In the genomic region with DNA sequence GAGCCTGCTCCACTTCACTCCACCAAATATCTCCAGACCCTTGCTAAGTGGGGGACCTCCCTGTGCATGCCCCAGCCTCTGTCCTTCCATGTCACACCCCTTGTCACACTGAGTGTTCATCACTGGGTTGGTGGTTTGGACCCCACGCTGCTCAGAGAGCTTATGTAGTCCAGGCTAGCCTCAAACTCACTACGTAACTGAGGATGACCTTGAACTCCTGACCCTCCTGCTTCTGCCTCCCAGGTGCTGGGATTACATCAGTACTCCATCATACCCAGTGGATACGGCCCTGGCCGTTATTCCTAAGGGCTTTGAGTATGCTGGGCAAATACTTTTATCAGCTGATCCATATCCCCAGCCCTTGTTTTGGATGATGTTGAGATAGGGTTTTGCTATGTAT, we compare ENCODE assay signal across 24 mouse cellular contexts. TPM values are rescaled to one million over a fixed set of nuclear protein-coding genes. Genes with fewer than 3 reads are reported as not detected.
DNase-seq lines count a peak whose midpoint lies in the region; ATAC-seq and TF ChIP-seq lines count a peak whose summit lies in the region.
"Had no signal": no experiment of that assay in that cellular context is flagged by ENCODE, and none has a peak within 500 bp of the region (broad histone marks: within the 10 kb centered on the region; RNA-seq: fewer than 3 reads in every experiment).

No protein-coding gene starts in this region.

- WGBS in forebrain, embryonic 10.5 days: 93% methylated on average over 4 of the region's 4 CpGs
- 95% methylated on average over 4 of the region's 4 CpGs for WGBS in forebrain, postnatal 0 days
- WGBS in heart, embryonic 16.5 days: 76% methylated on average over 4 of the region's 4 CpGs
- WGBS in limb, embryonic 15.5 days: 84% methylated on average over 4 of the region's 4 CpGs
- 96% methylated on average over 4 of the region's 4 CpGs for WGBS in hindbrain, embryonic 14.5 days

- 0 out of 2 replicates have a peak overlapping the region, but pooled peaks have one; percentile 31 for H3K27ac ChIP-seq in forebrain, embryonic 10.5 days
- H3K27ac ChIP-seq in forebrain, postnatal 0 days (ENCODE audit: low read depth, low read length): no peak overlapping the region
- H3K27ac ChIP-seq in heart, embryonic 16.5 days (ENCODE audit: low read length): peak overlapping the region; percentile 93
- peak overlapping the region; percentile 63; the same call in 1 of the 2 replicates for H3K27ac ChIP-seq in limb, embryonic 15.5 days
- H3K27ac ChIP-seq in hindbrain, embryonic 14.5 days: no peak overlapping the region
- H3K27ac ChIP-seq: hindbrain, embryonic 13.5 days had no signal

- H3K36me3 ChIP-seq in forebrain, embryonic 10.5 days (replicated peaks): no peaks in the 10 kb centered on the region
- no peaks in the 10 kb centered on the region for H3K36me3 ChIP-seq in forebrain, postnatal 0 days (ENCODE audit: insufficient read depth)
- H3K36me3 ChIP-seq in heart, embryonic 16.5 days (ENCODE audit: control insufficient read depth, insufficient read depth): no peaks in the 10 kb centered on the region
- H3K36me3 ChIP-seq in limb, embryonic 15.5 days: 0 out of 2 replicates have a peak, but pooled peaks cover 6% of the 10 kb centered on the region
- no peaks in the 10 kb centered on the region for H3K36me3 ChIP-seq in hindbrain, embryonic 14.5 days (replicated peaks; ENCODE audit: control insufficient read depth, insufficient read depth)
- H3K36me3 ChIP-seq: hindbrain, embryonic 13.5 days had no signal

- TF ChIP-seq CTCF in forebrain, postnatal 0 days (IDR thresholded peaks at IDR 0.05; ENCODE audit: low read depth): no peak

- no peaks in the 10 kb centered on the region for H3K27me3 ChIP-seq in forebrain, embryonic 10.5 days (ENCODE audit: poor library complexity, severe bottlenecking)
- H3K27me3 ChIP-seq in forebrain, postnatal 0 days (ENCODE audit: insufficient read depth, low read length): no peaks in the 10 kb centered on the region
- H3K27me3 ChIP-seq in heart, embryonic 16.5 days (ENCODE audit: control insufficient read depth, insufficient read depth, low read length): no peaks in the 10 kb centered on the region
- H3K27me3 ChIP-seq in limb, embryonic 15.5 days: no peaks in the 10 kb centered on the region
- H3K27me3 ChIP-seq in hindbrain, embryonic 14.5 days (ENCODE audit: control insufficient read depth, insufficient read depth, low read length): no peaks in the 10 kb centered on the region
- H3K27me3 ChIP-seq: CH12.LX had no signal

- no peak for DNase-seq in forebrain, embryonic 10.5 days (ENCODE audit: extremely low spot score, low spot score)
- no peak for DNase-seq in forebrain, postnatal 0 days
- DNase-seq in heart, adult 8-10 months (ENCODE audit: low spot score): no peak
- peak; percentile 42 for DNase-seq in testis, postnatal 10 days (ENCODE audit: low spot score)
- DNase-seq in testis, postnatal 14 days (ENCODE audit: low spot score): no peak
- no peak for DNase-seq in hindbrain, embryonic 14.5 days (ENCODE audit: low spot score)
- DNase-seq: cerebellum, adult 2 months; gastrocnemius, postnatal 25 days; liver; lung, postnatal 10 days; thymus, adult 2 months had no signal

- no peak for ATAC-seq in forebrain, postnatal 0 days
- ATAC-seq in heart, embryonic 16.5 days (replicated peaks; ENCODE audit: extremely low read depth, insufficient read depth, low FRiP score): no peak
- no peak for ATAC-seq in limb, embryonic 15.5 days (ENCODE audit: insufficient number of reproducible peaks, low FRiP score, low TSS enrichment, low read depth)
- no peak for ATAC-seq in hindbrain, embryonic 14.5 days (ENCODE audit: low FRiP score)
- ATAC-seq: forebrain, embryonic 16.5 days; intestine, postnatal 0 days; midbrain, embryonic 16.5 days had no signal

- no peak overlapping the region for H3K9ac ChIP-seq in forebrain, postnatal 0 days
- 0 out of 2 replicates have a peak overlapping the region, but pooled peaks have one; percentile 24 for H3K9ac ChIP-seq in heart, embryonic 16.5 days (ENCODE audit: low read length)
- no peak overlapping the region for H3K9ac ChIP-seq in limb, embryonic 15.5 days
- H3K9ac ChIP-seq in hindbrain, embryonic 14.5 days: no peak overlapping the region
- H3K9ac ChIP-seq: hindbrain, embryonic 13.5 days had no signal

- no peak overlapping the region for H3K4me3 ChIP-seq in forebrain, embryonic 10.5 days
- no peak overlapping the region for H3K4me3 ChIP-seq in forebrain, postnatal 0 days (ENCODE audit: low read depth, low read length)
- no peak overlapping the region for H3K4me3 ChIP-seq in heart, embryonic 16.5 days (ENCODE audit: low read length)
- no peak overlapping the region for H3K4me3 ChIP-seq in limb, embryonic 15.5 days
- H3K4me3 ChIP-seq in hindbrain, embryonic 14.5 days (replicated peaks; ENCODE audit: low read length): no peak overlapping the region
- H3K4me3 ChIP-seq: erythroblast, embryonic 14.5 days; hindbrain, embryonic 13.5 days; megakaryocyte, embryonic 14.5 days had no signal

- H3K9me3 ChIP-seq in forebrain, embryonic 10.5 days: no peaks in the 10 kb centered on the region
- no peaks in the 10 kb centered on the region for H3K9me3 ChIP-seq in forebrain, postnatal 0 days (ENCODE audit: low read length)
- H3K9me3 ChIP-seq in heart, embryonic 16.5 days (replicated peaks; ENCODE audit: control insufficient read depth, low read length): no peaks in the 10 kb centered on the region
- H3K9me3 ChIP-seq in limb, embryonic 15.5 days: no peaks in the 10 kb centered on the region
- H3K9me3 ChIP-seq in hindbrain, embryonic 14.5 days (ENCODE audit: control insufficient read depth, low read length): no peaks in the 10 kb centered on the region
- H3K9me3 ChIP-seq: hindbrain, embryonic 13.5 days; megakaryocyte, embryonic 14.5 days had no signal

- H3K4me2 ChIP-seq in forebrain, postnatal 0 days (ENCODE audit: low read depth): no peak overlapping the region
- no peak overlapping the region for H3K4me2 ChIP-seq in heart, embryonic 16.5 days (ENCODE audit: low read depth, low read length)
- no peak overlapping the region for H3K4me2 ChIP-seq in limb, embryonic 15.5 days
- H3K4me2 ChIP-seq in hindbrain, embryonic 14.5 days (replicated peaks): no peak overlapping the region
- H3K4me2 ChIP-seq: hindbrain, embryonic 13.5 days had no signal

- peaks cover 74% of the 10 kb centered on the region for H3K4me1 ChIP-seq in forebrain, embryonic 10.5 days
- no peaks in the 10 kb centered on the region for H3K4me1 ChIP-seq in forebrain, postnatal 0 days (ENCODE audit: insufficient read depth)
- H3K4me1 ChIP-seq in heart, embryonic 16.5 days (ENCODE audit: control insufficient read depth, insufficient read depth, low read length): peaks cover 67% of the 10 kb centered on the region
- peaks cover 76% of the 10 kb centered on the region for H3K4me1 ChIP-seq in limb, embryonic 15.5 days
- peaks cover 15% of the 10 kb centered on the region for H3K4me1 ChIP-seq in hindbrain, embryonic 14.5 days (replicated peaks; ENCODE audit: control insufficient read depth, insufficient read depth, low read length)
- H3K4me1 ChIP-seq: megakaryocyte, embryonic 14.5 days had no signal

RNA-seq across cellular contexts. Expression of a gene that starts 24.6 kb away (rescaled TPM):
- polyA plus RNA-seq in forebrain, embryonic 10.5 days (2016; fragmentation: Nextera tagmentation; extraction: Ambion mirVana): 15.6 and 17.9 TPM in 2 replicates
- 13.8 and 22.6 TPM in 2 replicates for total RNA-seq in forebrain, postnatal 0 days (2014; rRNA removed)
- polyA plus RNA-seq in forebrain, postnatal 0 days (2015; fragmentation: Nextera tagmentation; extraction: Ambion mirVana): 2.3 and 2.6 TPM in 2 replicates
- polyA plus RNA-seq in heart, embryonic 16.5 days (2015; fragmentation: Nextera tagmentation; extraction: Ambion mirVana): 52.0 and 56.3 TPM in 2 replicates
- 100 to 1,000 TPM; 124 to 205 (median 189) TPM for total RNA-seq in heart, adult 8-10 months (2022)
- 40.6 and 44.5 TPM in 2 replicates for polyA plus RNA-seq in limb, embryonic 15.5 days (2015; fragmentation: Nextera tagmentation; extraction: Ambion mirVana)
- 8.7 and 10.7 TPM in 2 replicates for polyA plus RNA-seq in hindbrain, embryonic 14.5 days (2014; fragmentation: Nextera tagmentation; extraction: Ambion mirVana)

RNA-seq across cellular contexts. Expression of a gene that starts 40.1 kb away (rescaled TPM):
- not detected in 2 replicates for polyA plus RNA-seq in forebrain, embryonic 10.5 days (2016; fragmentation: Nextera tagmentation; extraction: Ambion mirVana)
- not detected in 2 replicates for total RNA-seq in forebrain, postnatal 0 days (2014; rRNA removed)
- not detected in 2 replicates for polyA plus RNA-seq in forebrain, postnatal 0 days (2015; fragmentation: Nextera tagmentation; extraction: Ambion mirVana)
- not detected in 2 replicates for polyA plus RNA-seq in heart, embryonic 16.5 days (2015; fragmentation: Nextera tagmentation; extraction: Ambion mirVana)
- total RNA-seq in heart, adult 8-10 months (2022): not detected
- 0.23 and 0.40 TPM in 2 replicates for polyA plus RNA-seq in limb, embryonic 15.5 days (2015; fragmentation: Nextera tagmentation; extraction: Ambion mirVana)
- polyA plus RNA-seq in hindbrain, embryonic 14.5 days (2014; fragmentation: Nextera tagmentation; extraction: Ambion mirVana): not detected in 2 replicates
- total RNA-seq: adrenal gland, adult 18-20 months; CH12.LX; gastrocnemius, postnatal 25 days; layer of hippocampus, adult 18-20 months had no signal
- polyA plus RNA-seq: brain, embryonic 14.5 days; cerebellum, adult 2 months; erythroblast, embryonic 14.5 days; forebrain, embryonic 16.5 days; hindbrain, embryonic 13.5 days; intestine, postnatal 0 days; midbrain, embryonic 16.5 days; neural tube, embryonic 11.5 days had no signal

Comparison
In these comparisons a context has a peak if more than half of its experiments do, and no peak if none do; other contexts are left out.
1. H3K27ac ChIP-seq: peak in forebrain, embryonic 10.5 days (single experiment), heart, embryonic 16.5 days (single experiment) and limb, embryonic 15.5 days (single experiment); none in forebrain, postnatal 0 days (single experiment) and hindbrain, embryonic 14.5 days (single experiment).